Mouse (Mus musculus) spleen, adult 2 months (tissue): ENCODE measurements around the gene Bcl2.

Source experiments
- CTCF ChIP-seq: fragments of 200-500 bp; IDR thresholded peaks from 2 replicates; pipeline ENCODE4 v1.5.1; 2011; ENCODE audit warnings: mild to moderate bottlenecking, inconsistent platforms; ENCODE audit not compliant: insufficient read depth, insufficient read length, insufficient replicate concordance; ENCODE audit errors: extremely low read depth
- POLR2A ChIP-seq: fragments of 200-500 bp; IDR thresholded peaks from 2 replicates; pipeline ENCODE4 v1.6.1; 2011; ENCODE audit warnings: low read depth, low read length, inconsistent platforms

DNA sequence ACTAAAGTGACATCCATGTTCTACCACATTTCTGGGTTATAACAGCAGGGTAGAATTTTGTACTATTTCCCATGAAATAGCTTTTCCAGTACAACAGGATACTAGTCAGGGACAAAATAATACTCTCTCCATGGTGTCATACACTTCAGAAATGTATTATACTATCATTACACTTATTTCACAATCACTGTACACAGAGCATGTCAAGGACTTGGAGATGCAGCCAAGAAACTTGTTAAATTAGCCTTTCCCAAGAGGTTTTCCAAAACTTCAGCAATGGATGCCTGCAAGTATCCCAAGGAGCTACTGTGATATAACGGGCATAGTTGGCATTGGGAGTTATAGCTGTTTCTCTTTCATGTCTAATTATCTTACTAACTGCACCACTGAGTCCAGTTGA is 73.5 kb downstream of the Bcl2 start:
- no peak for TF ChIP-seq POLR2A
- TF ChIP-seq CTCF, result no peak
